Mouse (Mus musculus): ENCODE results near the gene Zcchc14.

GRCm38 (mm10) chr8:121661631-121662357 lies 9.1 kb upstream of the Zcchc14 start:
- TF ChIP-seq CTCF (IDR thresholded peaks at IDR 0.05; ENCODE audit: low read depth, low read length) (no peak), TAL1 (conservative IDR thresholded peaks at IDR 0.05; ENCODE audit: low read depth, low read length) (no peak), GATA1 (IDR thresholded peaks at IDR 0.05; ENCODE audit: borderline replicate concordance, low read length) (no peak)

Data from G1E (cell line).